Mouse (Mus musculus) stomach, embryonic 16.5 days (tissue): ENCODE data around the gene Zfp442. TPM values are rescaled to one million over a fixed set of nuclear protein-coding genes. Genes with fewer than 3 reads are reported as not detected.
A peak's percentile ranks its signal among the peaks of the same experiment; 100 is the strongest.
"Not testable (repeated sequence)": the region's sequence is repeated elsewhere in the genome, so short reads cannot be mapped to it uniquely, and the experiment has no call there.

Experiments
- ATAC-seq: fragments of 200-750 bp; cut with Nextera tagmentation; 2 replicates; pipeline ENCODE4 v1.8.0; 2017; ENCODE audit warnings: moderate number of reproducible peaks, moderate TSS enrichment; ENCODE audit not compliant: insufficient read depth, low FRiP score
- H3K27ac ChIP-seq: fragments of 300-500 bp; sonication (generic); 2 replicates; pipeline ENCODE4 v1.5.1; 2014; ENCODE audit warnings: low read length
- H3K27me3 ChIP-seq: fragments of 300-500 bp; sonication (generic); 2 replicates; pipeline ENCODE4 v1.6.1; 2014; ENCODE audit warnings: low read length, control low read depth, mixed read lengths; ENCODE audit not compliant: control insufficient read depth, insufficient read depth
- H3K36me3 ChIP-seq: fragments of 300-500 bp; sonication (generic); 2 replicates; pipeline ENCODE4 v1.6.1; 2014; ENCODE audit warnings: low read length; ENCODE audit not compliant: control insufficient read depth, insufficient read depth
- H3K4me1 ChIP-seq: fragments of 300-500 bp; sonication (generic); 2 replicates; pipeline ENCODE4 v1.6.1; 2014; ENCODE audit warnings: low read length, control low read depth, mixed read lengths; ENCODE audit not compliant: control insufficient read depth, insufficient read depth
- H3K4me2 ChIP-seq: fragments of 300-500 bp; sonication (generic); 2 replicates; pipeline ENCODE4 v1.6.1; 2014; ENCODE audit warnings: low read depth, low read length, mixed read lengths
- H3K4me3 ChIP-seq: fragments of 300-500 bp; sonication (generic); replicated peaks from 2 replicates; pipeline ENCODE4 v1.5.1; 2014; ENCODE audit warnings: mild to moderate bottlenecking, low read length
- H3K9ac ChIP-seq: fragments of 300-500 bp; sonication (generic); 2 replicates; pipeline ENCODE4 v1.6.1; 2014; ENCODE audit warnings: low read length
- H3K9me3 ChIP-seq: fragments of 300-500 bp; sonication (generic); replicated peaks from 2 replicates; pipeline ENCODE4 v1.6.1; 2016; ENCODE audit warnings: low read length, control low read depth; ENCODE audit not compliant: control insufficient read depth
- WGBS: fragments of 180-500 bp; shearing (Covaris S2); extraction: QIAGEN DNeasy Blood & Tissue Kit; methylation state at CpG from one replicate; pipeline ENCODE4 v1.1.7; 2014; 5-methylcytosine and 5-hydroxymethylcytosine counted together
- polyA plus RNA-seq: library from polyadenylated mRNA; unstranded; fragments of >200 nt; fragmentation: Nextera tagmentation; extraction: Ambion mirVana; gene quantifications from 2 replicates; pipeline ENCODE4 v1.2.1, GENCODE M21; 2015

The Zfp442 gene
- polyA plus RNA-seq = 7.3 and 7.6 TPM in 2 replicates

DNA sequence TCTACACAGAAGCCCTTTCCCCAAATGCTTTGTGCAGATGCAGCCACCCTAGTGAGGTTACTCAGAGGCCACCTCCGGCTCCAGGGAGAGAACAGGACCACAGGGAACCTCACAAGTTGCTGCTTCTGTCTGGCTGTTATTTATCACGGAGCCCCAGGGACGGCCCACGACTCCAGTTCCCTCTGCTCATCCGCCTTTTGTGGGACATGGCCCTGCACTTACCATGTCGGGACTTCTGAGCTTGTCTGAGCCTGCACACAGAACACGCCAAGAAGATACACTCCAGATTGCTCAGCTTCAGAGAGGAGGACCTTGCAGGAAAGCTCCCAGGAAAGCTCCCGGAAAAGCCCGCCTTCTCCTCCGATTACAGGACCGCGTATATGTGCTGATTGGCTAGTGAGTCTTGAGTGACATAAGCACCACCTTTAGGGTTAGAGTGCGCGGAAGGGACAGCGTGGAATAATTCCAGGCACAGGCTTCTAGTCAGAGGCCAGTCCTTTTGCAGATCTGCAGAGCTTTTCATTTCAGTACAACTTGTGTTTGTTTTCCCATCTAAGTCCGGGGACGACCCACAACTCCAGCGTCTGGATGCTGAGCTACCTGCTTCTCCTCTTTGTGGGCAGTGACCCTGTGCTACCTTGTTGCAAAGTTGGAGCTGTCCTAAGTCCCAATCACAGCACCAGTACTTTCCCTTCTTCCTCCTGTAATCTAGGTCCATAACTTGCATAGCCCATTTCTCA lies at the start of gene Zfp442:
Gene Zfp442 (minus strand): TSS at position 307 of the 740 bp plus-strand sequence.
- H3K27ac ChIP-seq = peak within 1 kb of the TSS; percentile 76
- H3K9ac ChIP-seq = peak within 1 kb of the TSS; percentile 64
- not testable (repeated sequence) for H3K27me3 ChIP-seq, H3K4me1 ChIP-seq, H3K9me3 ChIP-seq, H3K36me3 ChIP-seq
- WGBS = under 1% methylated on average over 18 of the region's 18 CpGs
- peak within 1 kb of the TSS; percentile 48 for H3K4me3 ChIP-seq
- peak within 1 kb of the TSS; percentile 51 for H3K4me2 ChIP-seq
- ATAC-seq = peak; percentile 99

DNA sequence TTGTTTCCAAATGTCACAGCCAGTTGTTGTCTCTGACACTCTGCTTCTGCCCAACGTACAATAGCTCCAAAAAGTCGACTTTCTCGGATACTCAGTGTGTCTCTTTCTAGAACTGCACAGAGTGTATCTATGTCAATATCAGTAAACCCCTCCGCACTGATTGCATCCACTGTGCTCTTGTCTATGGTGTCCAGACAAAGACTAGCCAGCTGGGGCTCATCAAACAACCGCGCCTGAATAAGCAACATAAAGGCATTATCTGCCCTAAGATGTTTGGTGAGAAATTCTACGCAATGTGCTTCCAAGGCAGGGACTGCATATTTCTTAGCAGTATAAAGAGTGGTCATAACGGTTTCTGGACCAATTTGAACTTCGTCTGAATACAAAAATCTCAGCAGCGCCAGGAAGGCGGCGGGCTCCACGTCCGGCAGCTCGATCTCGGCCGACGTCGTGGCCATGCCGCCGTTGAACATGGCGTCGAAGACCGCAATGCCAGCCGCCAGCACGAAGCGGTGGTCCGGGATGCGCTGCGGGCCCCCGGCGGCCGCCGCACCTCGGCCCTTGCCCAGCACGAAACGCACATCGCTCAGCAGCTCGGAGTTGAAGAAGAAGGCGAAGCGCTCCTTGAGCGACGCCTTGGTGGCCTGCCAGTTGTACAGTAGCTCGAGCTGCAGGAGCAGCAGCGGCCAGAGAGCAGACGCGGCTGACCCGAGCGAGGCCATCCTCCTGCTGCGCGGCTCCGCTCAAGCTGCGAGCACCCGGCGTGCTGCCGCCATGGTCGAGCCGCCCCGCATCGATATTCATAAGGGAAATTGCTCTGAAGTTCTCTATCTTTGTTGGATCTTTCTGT lies 49.1 kb upstream of the Zfp442 start:
- H3K27ac ChIP-seq, H3K9me3 ChIP-seq, ATAC-seq, H3K9ac ChIP-seq, H3K36me3 ChIP-seq, H3K27me3 ChIP-seq, H3K4me1 ChIP-seq: not testable (repeated sequence)
- peak overlapping the region; percentile 31 for H3K4me3 ChIP-seq
- 40% methylated on average over 60 of the region's 60 CpGs for WGBS
- peak overlapping the region; percentile 51 for H3K4me2 ChIP-seq

DNA sequence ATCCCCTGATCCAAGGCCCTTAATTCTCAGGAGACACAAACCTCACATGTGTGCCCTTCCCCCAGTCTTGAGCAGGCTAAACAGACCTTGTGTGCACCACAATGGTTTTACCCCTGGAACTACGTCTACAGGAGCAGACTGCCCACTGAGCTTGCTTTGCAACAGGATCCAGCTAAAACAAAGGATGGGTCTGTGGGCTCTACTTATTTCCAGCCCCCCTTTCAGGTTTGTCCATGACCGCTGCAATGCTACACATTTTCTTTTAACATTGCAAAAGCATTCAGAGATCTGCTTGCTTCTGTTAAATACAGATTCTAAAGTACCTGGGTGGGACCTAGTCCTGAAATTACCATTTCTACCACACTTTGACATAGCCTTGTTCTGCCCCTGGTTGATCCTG lies 41.7 kb upstream of the Zfp442 start:
- 0 out of 2 replicates have a peak, but pooled peaks cover 3% of the 10 kb centered on the region for H3K9me3 ChIP-seq
- H3K9ac ChIP-seq = no peak overlapping the region
- no peak overlapping the region for H3K27ac ChIP-seq
- WGBS = 75% methylated on average over 2 of the region's 2 CpGs
- H3K4me2 ChIP-seq = no peak overlapping the region
- H3K27me3 ChIP-seq = no peaks in the 10 kb centered on the region
- no peaks in the 10 kb centered on the region for H3K36me3 ChIP-seq
- no peaks in the 10 kb centered on the region for H3K4me1 ChIP-seq
- no peak for ATAC-seq
- H3K4me3 ChIP-seq = no peak overlapping the region

DNA sequence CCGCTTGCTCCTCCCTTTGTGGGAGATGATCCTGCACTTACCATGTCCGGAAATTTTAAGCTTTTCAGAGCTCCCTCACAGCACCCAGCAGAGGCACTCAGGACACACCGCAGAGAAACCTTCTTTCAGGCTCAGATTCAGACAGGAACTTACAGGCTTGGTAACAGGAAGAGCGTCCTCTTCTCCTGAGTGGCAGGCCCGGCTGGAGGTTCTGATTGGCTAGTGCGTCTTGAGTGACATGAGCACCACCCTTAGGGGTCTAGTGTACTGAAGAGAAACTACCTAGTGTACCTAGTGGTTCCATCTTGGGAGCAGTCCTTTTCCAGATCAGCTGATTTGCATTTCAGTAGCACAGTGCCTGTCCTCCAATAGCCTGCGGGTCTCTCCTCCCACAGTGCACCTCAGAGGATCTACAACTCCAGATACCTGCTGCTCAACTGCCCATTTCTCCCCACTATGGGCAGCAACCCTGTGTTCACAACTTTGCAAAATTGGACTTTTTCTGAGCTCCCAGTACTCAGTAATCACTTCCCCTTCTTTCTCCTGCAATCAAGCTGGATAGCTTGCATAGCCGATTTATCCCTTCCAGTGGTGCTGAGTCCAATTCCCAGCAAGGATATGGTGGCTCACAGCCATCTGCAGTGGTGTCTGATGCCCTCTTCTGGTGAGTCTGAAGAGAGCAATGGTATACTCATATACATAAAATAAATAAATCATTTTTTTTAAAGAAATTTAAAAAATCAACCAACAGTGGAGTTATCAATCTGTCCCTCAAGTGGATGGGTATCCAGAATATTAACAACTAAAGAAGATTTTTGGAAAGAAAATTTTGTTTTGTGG lies 33.9 kb upstream of the Zfp442 start, which contains the start of gene Zfp345:
Gene Zfp345 (minus strand): TSS at position 153 of the 840 bp plus-strand sequence.
- H3K36me3 ChIP-seq, ATAC-seq: not testable (repeated sequence)

DNA sequence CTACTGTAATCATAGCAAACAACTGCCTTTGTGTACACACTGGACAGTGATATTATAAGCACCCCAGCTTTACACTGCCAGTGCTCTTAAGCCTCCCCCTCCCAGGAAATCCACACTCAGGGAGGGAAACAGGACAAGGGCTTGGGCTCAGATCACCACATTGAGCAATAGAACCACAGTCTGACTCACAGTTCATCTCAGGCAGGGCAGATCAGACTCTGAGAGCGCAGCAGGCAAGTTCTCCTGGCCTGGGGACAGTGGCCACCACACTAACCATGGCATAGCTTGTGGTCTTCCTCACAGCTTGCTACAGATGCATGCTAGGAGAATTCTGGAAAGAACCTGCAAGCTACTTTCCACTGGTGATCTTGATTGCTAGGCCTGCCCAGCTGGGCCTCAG lies 12.2 kb downstream of the Zfp442 start:
- not testable (repeated sequence) for H3K4me2 ChIP-seq, H3K9ac ChIP-seq, H3K27ac ChIP-seq, ATAC-seq, H3K4me3 ChIP-seq, H3K27me3 ChIP-seq, H3K4me1 ChIP-seq, H3K9me3 ChIP-seq, H3K36me3 ChIP-seq
- 79% methylated on average over 1 of the region's 1 CpGs for WGBS

More for the DNA sequence above, 33.9 kb upstream of the Zfp442 start, which contains the start of gene Zfp345:
- WGBS = 72% methylated on average over 7 of the region's 8 CpGs
- not testable (repeated sequence) for H3K4me1 ChIP-seq, H3K9me3 ChIP-seq, H3K27ac ChIP-seq, H3K4me2 ChIP-seq, H3K27me3 ChIP-seq, H3K9ac ChIP-seq, H3K4me3 ChIP-seq

DNA sequence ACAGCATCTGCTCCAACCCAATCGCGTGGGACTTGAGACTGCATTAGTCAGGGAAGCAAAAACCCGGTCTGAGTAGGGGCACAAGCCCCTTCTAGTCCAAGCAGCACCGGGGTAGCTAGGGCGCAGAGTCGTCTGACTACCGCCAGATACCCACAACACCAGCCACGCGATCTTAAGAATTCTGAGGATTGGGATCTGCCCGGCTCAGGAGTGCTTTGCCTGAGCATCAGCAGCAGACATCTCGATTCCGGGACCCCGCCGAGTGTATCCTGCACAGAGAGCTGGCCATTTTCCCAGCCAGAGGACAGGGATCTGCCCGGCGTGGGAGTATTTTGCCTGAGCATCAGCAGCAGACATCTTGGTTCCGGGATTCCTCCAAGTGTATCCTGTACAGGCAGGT lies 39.1 kb downstream of the Zfp442 start:
- H3K4me1 ChIP-seq, H3K9me3 ChIP-seq, H3K9ac ChIP-seq, H3K36me3 ChIP-seq, H3K4me3 ChIP-seq, ATAC-seq, H3K27me3 ChIP-seq, H3K4me2 ChIP-seq, H3K27ac ChIP-seq: not testable (repeated sequence)
- 90% methylated on average over 17 of the region's 17 CpGs for WGBS

DNA sequence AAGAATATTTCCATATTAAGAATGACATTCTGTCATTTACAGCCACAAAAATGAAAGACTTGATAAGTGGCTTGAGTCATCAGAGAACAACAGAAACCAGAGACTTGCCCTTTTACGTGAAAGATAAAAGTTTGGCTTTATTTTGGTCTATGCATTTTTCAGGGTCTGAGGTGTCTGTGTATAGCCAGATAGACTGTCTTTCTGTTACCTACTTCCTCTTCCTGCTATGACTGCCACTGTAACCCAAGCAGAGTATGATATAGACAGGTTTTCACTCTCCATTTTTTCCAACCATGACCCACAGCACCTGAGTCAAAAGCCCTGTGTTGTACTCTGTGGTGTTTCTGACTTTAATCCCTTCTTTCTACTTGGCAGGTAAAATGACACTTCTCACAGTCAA lies 61.1 kb downstream of the Zfp442 start:
- WGBS = 85% methylated on average over 1 of the region's 1 CpGs
- no peak overlapping the region for H3K4me2 ChIP-seq
- ATAC-seq = no peak
- H3K27ac ChIP-seq = no peak overlapping the region
- H3K36me3 ChIP-seq = no peaks in the 10 kb centered on the region
- no peak overlapping the region for H3K4me3 ChIP-seq
- no peaks in the 10 kb centered on the region for H3K27me3 ChIP-seq
- H3K4me1 ChIP-seq = no peaks in the 10 kb centered on the region
- H3K9me3 ChIP-seq = no peaks in the 10 kb centered on the region
- H3K9ac ChIP-seq = no peak overlapping the region

DNA sequence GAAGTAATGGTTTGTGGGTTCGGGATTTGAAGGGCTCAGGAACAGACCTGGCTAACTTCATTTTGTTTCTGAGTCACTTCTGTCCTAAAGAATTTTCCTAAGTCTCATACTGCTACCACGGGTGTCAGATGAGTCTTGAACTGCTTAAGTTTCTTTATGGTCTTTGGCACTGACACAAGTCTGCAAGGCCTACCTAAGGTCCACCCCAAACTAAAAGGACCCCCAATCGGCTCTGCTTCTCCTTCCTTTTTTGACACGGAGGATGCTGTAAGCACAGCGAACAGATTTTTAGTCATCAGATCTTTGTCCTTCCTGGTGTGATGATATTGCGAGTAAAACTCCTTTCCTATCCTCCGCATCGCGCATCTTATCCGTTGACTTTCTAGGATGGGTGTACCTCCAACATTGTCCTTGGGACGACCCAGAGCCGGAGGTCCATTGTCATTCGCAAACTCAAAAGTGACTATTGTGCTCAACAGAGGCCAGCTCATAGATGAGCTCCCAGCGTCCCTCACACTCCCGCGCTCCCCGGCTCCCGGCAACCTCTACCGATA lies 65.7 kb downstream of the Zfp442 start:
- WGBS = 94% methylated on average over 17 of the region's 19 CpGs

More for the DNA sequence above, 65.7 kb downstream of the Zfp442 start:
- H3K36me3 ChIP-seq, H3K4me3 ChIP-seq, H3K27ac ChIP-seq, H3K27me3 ChIP-seq, H3K9me3 ChIP-seq, H3K9ac ChIP-seq, H3K4me1 ChIP-seq, H3K4me2 ChIP-seq, ATAC-seq: not testable (repeated sequence)
